In genomic region chr10:53342166-53342728, GRCm38 (mm10) we compare ENCODE assay signal across 22 mouse cellular contexts. TPM values are rescaled to one million over a fixed set of nuclear protein-coding genes. Genes with fewer than 3 reads are reported as not detected.
DNase-seq lines count a peak whose midpoint lies in the region; ATAC-seq and TF ChIP-seq lines count a peak whose summit lies in the region.
"Had no signal": no experiment of that assay in that cellular context is flagged by ENCODE, and none has a peak within 500 bp of the region (broad histone marks: within the 10 kb centered on the region; RNA-seq: fewer than 3 reads in every experiment).

No protein-coding gene starts in this region.

- H3K9me3 ChIP-seq in heart, embryonic 10.5 days: no peaks in the 10 kb centered on the region
- no peaks in the 10 kb centered on the region for H3K9me3 ChIP-seq in ES-E14 (ENCODE audit: control insufficient read depth, insufficient read depth, low read depth, low read length)
- H3K9me3 ChIP-seq in heart, embryonic 15.5 days (replicated peaks): no peaks in the 10 kb centered on the region
- no peaks in the 10 kb centered on the region for H3K9me3 ChIP-seq in liver, embryonic 15.5 days (replicated peaks)
- H3K9me3 ChIP-seq: embryonic facial prominence, embryonic 15.5 days; kidney, embryonic 15.5 days; limb, embryonic 12.5 days; lung, embryonic 15.5 days; midbrain, embryonic 15.5 days had no signal

- 0 out of 2 replicates have a peak, but pooled peaks cover 11% of the 10 kb centered on the region for H3K36me3 ChIP-seq in heart, embryonic 10.5 days
- H3K36me3 ChIP-seq in ES-E14 (ENCODE audit: control insufficient read depth, insufficient read depth, low read length, poor library complexity, severe bottlenecking): no peaks in the 10 kb centered on the region
- peaks cover 9% of the 10 kb centered on the region; the same call in 1 of the 2 replicates for H3K36me3 ChIP-seq in heart, embryonic 15.5 days
- H3K36me3 ChIP-seq in liver, embryonic 15.5 days (replicated peaks): 0 out of 2 replicates have a peak, but pooled peaks cover 2% of the 10 kb centered on the region
- H3K36me3 ChIP-seq: embryonic facial prominence, embryonic 15.5 days; kidney, embryonic 15.5 days; lung, embryonic 15.5 days; midbrain, embryonic 15.5 days had no signal

- peak overlapping the region; percentile 57; the same call in 1 of the 2 replicates for H3K4me3 ChIP-seq in heart, embryonic 10.5 days
- H3K4me3 ChIP-seq in ES-E14 (ENCODE audit: insufficient read depth in 1 of 2, low read depth in 1 of 2, low read length in 2 of 2, poor library complexity in 1 of 2, severe bottlenecking in 1 of 2): no peak overlapping the region
- H3K4me3 ChIP-seq in heart, embryonic 15.5 days: peak overlapping the region; percentile 44
- no peak overlapping the region for H3K4me3 ChIP-seq in liver, embryonic 15.5 days (replicated peaks)
- H3K4me3 ChIP-seq: embryonic facial prominence, embryonic 15.5 days; kidney, embryonic 15.5 days; limb, embryonic 12.5 days; lung, embryonic 15.5 days; midbrain, embryonic 15.5 days; myocyte had no signal

- in situ Hi-C loops in ES-E14 (cut with MboI; ENCODE audit: low sequenced_read_pairs in 2 of 2, unreplicated experiment in 2 of 2): loop anchor here in 1 of 2 experiments (10.0 to 25.0 kb wide), 2 partner anchors 183 to 230 kb away; no protein-coding TSS in a partner anchor

- H3K27me3 ChIP-seq in heart, embryonic 10.5 days (ENCODE audit: insufficient read depth, poor library complexity, severe bottlenecking): no peaks in the 10 kb centered on the region
- H3K27me3 ChIP-seq in heart, embryonic 15.5 days: no peaks in the 10 kb centered on the region
- H3K27me3 ChIP-seq in liver, embryonic 15.5 days: no peaks in the 10 kb centered on the region
- H3K27me3 ChIP-seq: CH12.LX; embryonic facial prominence, embryonic 15.5 days; kidney, embryonic 15.5 days; limb, embryonic 12.5 days; lung, embryonic 15.5 days; midbrain, embryonic 15.5 days had no signal

- H3K4me2 ChIP-seq in heart, embryonic 15.5 days: peak overlapping the region; percentile 57
- no peak overlapping the region for H3K4me2 ChIP-seq in liver, embryonic 15.5 days
- H3K4me2 ChIP-seq: embryonic facial prominence, embryonic 15.5 days; kidney, embryonic 15.5 days; limb, embryonic 12.5 days; lung, embryonic 15.5 days; midbrain, embryonic 15.5 days had no signal

- no peak for ATAC-seq in heart, embryonic 15.5 days (replicated peaks; ENCODE audit: insufficient number of reproducible peaks, insufficient read depth, low FRiP score, low read depth)
- peak; percentile 57; the same call in 1 of the 2 replicates for ATAC-seq in liver, embryonic 15.5 days (ENCODE audit: insufficient read depth)
- ATAC-seq: hindbrain, embryonic 16.5 days; intestine, postnatal 0 days; midbrain, embryonic 15.5 days had no signal

- DNase-seq in heart, embryonic 10.5 days (ENCODE audit: low spot score): no peak
- DNase-seq in heart, postnatal 14 days: no peak
- DNase-seq in ES-E14 (ENCODE audit: low read depth, low spot score): no peak
- no peak for DNase-seq in layer of hippocampus, adult 11-12 months (ENCODE audit: low spot score)
- DNase-seq in lung, postnatal 25 days (ENCODE audit: low spot score): no peak
- DNase-seq: adrenal gland, postnatal 36 days; cerebellum, adult 2 months; cerebellum, postnatal 36 days; gastrocnemius, postnatal 10 days; kidney, postnatal 4 days; right cerebral cortex, postnatal 14 days had no signal

- 63% methylated on average over 9 of the region's 9 CpGs for WGBS in heart, embryonic 10.5 days
- WGBS in heart, embryonic 15.5 days: 59% methylated on average over 9 of the region's 9 CpGs
- WGBS in liver, embryonic 15.5 days (ENCODE audit: insufficient replicate concordance): 51% methylated on average over 9 of the region's 9 CpGs

- H3K4me1 ChIP-seq in heart, embryonic 10.5 days: 0 out of 2 replicates have a peak, but pooled peaks cover 3% of the 10 kb centered on the region
- no peaks in the 10 kb centered on the region for H3K4me1 ChIP-seq in ES-E14 (ENCODE audit: control insufficient read depth in 2 of 2, insufficient read depth in 2 of 2, low read length in 2 of 2, poor library complexity in 1 of 2)
- H3K4me1 ChIP-seq in heart, embryonic 15.5 days (replicated peaks): peaks cover 6% of the 10 kb centered on the region; the same call in 1 of the 2 replicates
- H3K4me1 ChIP-seq in liver, embryonic 15.5 days (replicated peaks): no peaks in the 10 kb centered on the region; the same call in 1 of the 2 replicates
- H3K4me1 ChIP-seq: embryonic facial prominence, embryonic 15.5 days; midbrain, embryonic 15.5 days had no signal

- H3K9ac ChIP-seq in ES-E14 (ENCODE audit: insufficient read depth, low read depth, low read length, poor library complexity, severe bottlenecking): no peak overlapping the region
- peak overlapping the region; percentile 55 for H3K9ac ChIP-seq in heart, embryonic 15.5 days
- H3K9ac ChIP-seq in liver, embryonic 15.5 days: no peak overlapping the region
- H3K9ac ChIP-seq: embryonic facial prominence, embryonic 15.5 days; kidney, embryonic 15.5 days; limb, embryonic 12.5 days; lung, embryonic 15.5 days; midbrain, embryonic 15.5 days had no signal

- H3K27ac ChIP-seq in heart, embryonic 10.5 days: no peak overlapping the region
- H3K27ac ChIP-seq in ES-E14 (ENCODE audit: insufficient read depth, low read depth, low read length, poor library complexity, severe bottlenecking): no peak overlapping the region
- peak overlapping the region; percentile 83 for H3K27ac ChIP-seq in heart, embryonic 15.5 days
- H3K27ac ChIP-seq in liver, embryonic 15.5 days (replicated peaks): no peak overlapping the region
- H3K27ac ChIP-seq: embryonic facial prominence, embryonic 15.5 days; kidney, embryonic 15.5 days; limb, embryonic 12.5 days; lung, embryonic 15.5 days; midbrain, embryonic 15.5 days had no signal

- intact Hi-C loops in heart, postnatal 14 days (cut with DNase I): loop anchor here (5.0 to 10.0 kb wide), 2 partner anchors 35 to 253 kb away; partner anchors contain the start of gene Asf1a

TF ChIP-seq in ES-E14, 5 proteins besides CTCF, POLR2A, EP300 and RAD21:
- TF ChIP-seq ZNF384 (IDR thresholded peaks at IDR 0.05; ENCODE audit: low read depth, low read length) (0 out of 2 replicates have a peak, but pooled peaks have one; percentile 36), HCFC1 (IDR thresholded peaks at IDR 0.05; ENCODE audit: borderline replicate concordance, insufficient read depth, low read length) (no peak)
TF ChIP-seq in ES-E14: peak in this region for 1.

RNA-seq across cellular contexts. Expression of gene Pln, which starts 4.8 kb away (rescaled TPM):
- polyA plus RNA-seq in heart, embryonic 10.5 days (2016; fragmentation: Nextera tagmentation; extraction: Ambion mirVana): 179 and 472 TPM in 2 replicates
- total RNA-seq in heart, postnatal 14 days (2021): 1,000 to 10,000 TPM; 4,906 to 5,350 TPM
- not detected in 2 replicates for total RNA-seq in ES-E14 (2012; rRNA removed)
- polyA plus RNA-seq in heart, embryonic 15.5 days (2015; fragmentation: Nextera tagmentation; extraction: Ambion mirVana): 791 and 1,187 TPM in 2 replicates
- polyA plus RNA-seq in liver, embryonic 15.5 days (2015; fragmentation: Nextera tagmentation; extraction: Ambion mirVana): 0.31 and 0.50 TPM in 2 replicates
- total RNA-seq: CH12.LX had no signal

RNA-seq across cellular contexts. Expression of gene Cep85l, which starts 37.5 kb away (rescaled TPM):
- polyA plus RNA-seq in heart, embryonic 10.5 days (2016; fragmentation: Nextera tagmentation; extraction: Ambion mirVana): 3.1 and 4.4 TPM in 2 replicates
- 10 to 100 TPM; 18.8 to 21.0 TPM for total RNA-seq in heart, postnatal 14 days (2021)
- 3.4 and 3.6 TPM in 2 replicates for total RNA-seq in ES-E14 (2012; rRNA removed)
- 5.1 TPM in 2 replicates for polyA plus RNA-seq in heart, embryonic 15.5 days (2015; fragmentation: Nextera tagmentation; extraction: Ambion mirVana)
- polyA plus RNA-seq in liver, embryonic 15.5 days (2015; fragmentation: Nextera tagmentation; extraction: Ambion mirVana): 2.0 TPM in 2 replicates

Comparison
In these comparisons a context has a peak if more than half of its experiments do, and no peak if none do; other contexts are left out.
1. H3K4me3 ChIP-seq: peak in heart, embryonic 10.5 days (single experiment) and heart, embryonic 15.5 days (single experiment); none in ES-E14 (0 of 2) and liver, embryonic 15.5 days (single experiment).
2. RNA of gene Pln, which starts 4.8 kb away (polyA plus RNA-seq): 791 to 1,187 TPM in heart, embryonic 15.5 days and 179 to 472 TPM in heart, embryonic 10.5 days; 0.31 to 0.50 TPM in liver, embryonic 15.5 days; every median in the first group is over 100 times any median in the second.